Mouse (Mus musculus): Measurements from ENCODE around the gene Fat1. TPM values are rescaled to one million over a fixed set of nuclear protein-coding genes. Genes with fewer than 3 reads are reported as not detected.

Gene Fat1
- polyA plus RNA-seq, 1 experiment from 2014 or later = 11.9 TPM

GRCm38 (mm10) chr8:44992664-44993063 is 57.4 kb downstream of the Fat1 start:
- Histone ChIP-seq H3K27ac (no peak overlapping the region), H3K4me1 (replicated peaks) (peaks cover 51% of the 10 kb centered on the region), H3K4me2 (replicated peaks) (peak overlapping the region; percentile 31; the same call in 1 of the 2 replicates), H3K9ac (replicated peaks) (no peak overlapping the region), H3K27me3 (peaks cover 39% of the 10 kb centered on the region), H3K4me3 (replicated peaks) (no peak overlapping the region), H3K36me3 (no peaks in the 10 kb centered on the region; the same call in 1 of the 2 replicates), H3K9me3 (no peaks in the 10 kb centered on the region)
- WGBS = 29% methylated on average over 6 of the region's 6 CpGs
- no peak for ATAC-seq

GRCm38 (mm10) chr8:44993376-44993775 is 58.1 kb downstream of the Fat1 start:
- Histone ChIP-seq H3K27me3 (peaks cover 33% of the 10 kb centered on the region), H3K36me3 (no peaks in the 10 kb centered on the region; the same call in 1 of the 2 replicates), H3K9ac (replicated peaks) (no peak overlapping the region), H3K4me1 (replicated peaks) (peaks cover 58% of the 10 kb centered on the region), H3K9me3 (no peaks in the 10 kb centered on the region), H3K27ac (no peak overlapping the region), H3K4me3 (replicated peaks) (no peak overlapping the region), H3K4me2 (replicated peaks) (no peak overlapping the region)
- no peak for ATAC-seq
- 38% methylated on average over 4 of the region's 4 CpGs for WGBS

DNA sequence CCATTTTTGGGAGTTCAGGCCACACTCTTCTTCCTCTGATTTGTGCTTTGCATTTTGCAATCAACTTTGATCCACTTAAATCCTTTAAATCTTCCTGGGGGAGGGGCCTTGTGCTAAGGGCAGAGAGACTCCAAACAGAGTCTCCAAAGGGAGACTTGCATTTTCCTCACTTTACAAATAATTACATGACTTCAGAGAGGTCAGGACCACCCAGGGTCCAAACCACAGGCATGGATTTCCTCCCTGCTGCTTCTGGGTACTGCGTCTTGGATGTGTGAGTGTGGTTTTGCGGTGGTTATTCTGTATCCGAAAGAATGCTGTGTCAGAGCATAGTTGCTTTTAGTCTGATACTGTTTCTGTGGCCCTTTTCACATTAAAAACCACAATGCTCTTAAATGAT is 61.2 kb downstream of the Fat1 start:
- Histone ChIP-seq H3K27ac (no peak overlapping the region), H3K4me2 (replicated peaks) (no peak overlapping the region), H3K4me1 (replicated peaks) (peaks cover 75% of the 10 kb centered on the region), H3K9ac (replicated peaks) (no peak overlapping the region), H3K9me3 (no peaks in the 10 kb centered on the region), H3K27me3 (peaks cover 14% of the 10 kb centered on the region; the same call in 1 of the 2 replicates), H3K36me3 (no peaks in the 10 kb centered on the region), H3K4me3 (replicated peaks) (no peak overlapping the region)
- no peak for ATAC-seq
- WGBS = 12% methylated on average over 3 of the region's 3 CpGs

GRCm38 (mm10) chr8:44997321-44997720 is 62.1 kb downstream of the Fat1 start:
- Histone ChIP-seq H3K4me2 (replicated peaks) (no peak overlapping the region), H3K9me3 (no peaks in the 10 kb centered on the region), H3K36me3 (no peaks in the 10 kb centered on the region), H3K27me3 (peaks cover 14% of the 10 kb centered on the region; the same call in 1 of the 2 replicates), H3K9ac (replicated peaks) (no peak overlapping the region), H3K27ac (no peak overlapping the region), H3K4me1 (replicated peaks) (peaks cover 75% of the 10 kb centered on the region), H3K4me3 (replicated peaks) (no peak overlapping the region)
- ATAC-seq = no peak
- 72% methylated on average over 3 of the region's 3 CpGs for WGBS

GRCm38 (mm10) chr8:44997829-44998228 is 62.6 kb downstream of the Fat1 start:
- Histone ChIP-seq H3K4me2 (replicated peaks) (no peak overlapping the region), H3K27ac (no peak overlapping the region), H3K4me1 (replicated peaks) (peaks cover 75% of the 10 kb centered on the region), H3K4me3 (replicated peaks) (no peak overlapping the region), H3K36me3 (no peaks in the 10 kb centered on the region), H3K9me3 (no peaks in the 10 kb centered on the region), H3K27me3 (peaks cover 9% of the 10 kb centered on the region; the same call in 1 of the 2 replicates), H3K9ac (replicated peaks) (no peak overlapping the region)
- 39% methylated on average over 6 of the region's 6 CpGs for WGBS
- ATAC-seq = no peak

GRCm38 (mm10) chr8:44998275-44998674 is 63.0 kb downstream of the Fat1 start:
- Histone ChIP-seq H3K27ac (peak overlapping the region; percentile 53), H3K4me3 (replicated peaks) (peak overlapping the region; percentile 14; the same call in 1 of the 2 replicates), H3K9ac (replicated peaks) (no peak overlapping the region), H3K27me3 (0 out of 2 replicates have a peak, but pooled peaks cover 8% of the 10 kb centered on the region), H3K9me3 (no peaks in the 10 kb centered on the region), H3K4me2 (replicated peaks) (peak overlapping the region; percentile 41), H3K36me3 (no peaks in the 10 kb centered on the region), H3K4me1 (replicated peaks) (peaks cover 75% of the 10 kb centered on the region)
- no peak for ATAC-seq
- 20% methylated on average over 9 of the region's 9 CpGs for WGBS

DNA sequence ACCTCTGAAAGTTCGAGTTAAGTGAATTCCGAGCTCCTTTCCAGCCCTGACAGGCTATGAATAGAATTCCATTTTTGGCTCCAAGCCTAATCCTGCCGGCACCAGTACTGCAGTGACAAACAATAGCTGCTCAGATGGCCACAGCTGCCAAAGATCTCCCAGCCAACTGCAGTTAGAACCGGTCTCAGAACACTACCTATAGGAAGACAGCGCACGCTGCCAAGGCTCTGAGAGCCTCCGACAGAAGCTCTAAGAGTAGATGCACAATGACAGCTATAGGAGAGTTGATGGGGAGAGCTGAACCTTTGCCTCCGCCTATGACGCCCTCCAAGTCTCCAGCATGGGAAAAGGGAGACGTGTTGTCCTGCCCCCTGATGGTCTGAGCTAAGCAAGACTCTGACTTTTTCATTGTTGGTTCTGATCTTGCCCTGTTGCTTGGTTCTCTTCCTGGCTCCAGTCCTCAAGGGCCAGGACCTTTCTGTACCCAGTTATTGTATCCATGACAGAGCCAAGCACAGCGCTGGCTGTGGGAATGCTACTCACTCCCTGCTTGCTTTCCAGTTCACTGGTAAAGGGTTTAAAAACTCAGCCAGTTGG is 63.5 kb downstream of the Fat1 start:
- H3K4me1 ChIP-seq (replicated peaks) = peaks cover 77% of the 10 kb centered on the region
- no peak overlapping the region for H3K9ac ChIP-seq (replicated peaks)
- 5% methylated on average over 11 of the region's 11 CpGs for WGBS

DNA sequence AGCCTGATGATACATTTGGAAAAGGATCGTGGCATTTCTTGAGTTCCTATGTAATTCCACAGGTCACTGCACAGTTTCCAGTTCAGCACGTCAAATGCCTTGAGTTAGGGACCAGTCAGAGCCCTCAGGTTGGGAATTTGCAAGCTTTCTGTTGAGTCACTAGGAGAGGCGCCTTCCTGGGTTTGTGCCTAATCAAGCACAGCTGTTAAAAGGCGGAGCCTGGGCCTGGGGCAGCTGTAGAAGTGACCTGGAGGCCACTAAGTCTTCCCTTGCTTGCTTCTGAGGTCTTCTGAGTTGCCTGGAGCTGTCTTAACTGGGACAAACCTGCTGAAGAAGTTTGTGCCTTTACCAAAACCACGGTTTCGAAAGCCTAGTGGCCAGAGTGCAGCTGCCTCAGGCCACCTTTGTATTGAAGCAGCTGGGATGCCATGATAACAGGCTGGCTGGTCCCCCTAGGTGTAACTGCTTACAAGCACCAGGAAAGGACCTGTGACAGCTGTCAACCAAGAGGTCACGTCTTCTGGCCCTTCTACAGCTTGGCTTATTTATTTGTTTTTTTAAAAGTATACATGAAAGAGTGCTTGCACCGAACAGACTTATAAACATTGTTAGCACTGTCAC is 66.4 kb downstream of the Fat1 start:
- no peak overlapping the region for H3K27ac ChIP-seq
- H3K4me2 ChIP-seq (replicated peaks) = no peak overlapping the region
- H3K27me3 ChIP-seq = no peaks in the 10 kb centered on the region
- peaks cover 64% of the 10 kb centered on the region for H3K4me1 ChIP-seq (replicated peaks)
- H3K4me3 ChIP-seq (replicated peaks) = no peak overlapping the region
- WGBS = 45% methylated on average over 8 of the region's 8 CpGs
- no peak overlapping the region for H3K9ac ChIP-seq (replicated peaks)
- H3K36me3 ChIP-seq = no peaks in the 10 kb centered on the region
- ATAC-seq = no peak
- H3K9me3 ChIP-seq = no peaks in the 10 kb centered on the region

More for the DNA sequence above, 63.5 kb downstream of the Fat1 start:
- Histone ChIP-seq H3K27ac (peak overlapping the region; percentile 84), H3K9me3 (no peaks in the 10 kb centered on the region), H3K27me3 (0 out of 2 replicates have a peak, but pooled peaks cover 8% of the 10 kb centered on the region), H3K4me2 (replicated peaks) (peak overlapping the region; percentile 41), H3K36me3 (no peaks in the 10 kb centered on the region), H3K4me3 (replicated peaks) (peak overlapping the region; percentile 14; the same call in 1 of the 2 replicates)
- ATAC-seq = peak; percentile 96

- Histone ChIP-seq H3K9me3 (no peaks in the 10 kb centered on the region), H3K27me3 (no peaks in the 10 kb centered on the region), H3K4me2 (replicated peaks) (no peak overlapping the region), H3K4me1 (replicated peaks) (peaks cover 56% of the 10 kb centered on the region), H3K36me3 (no peaks in the 10 kb centered on the region), H3K27ac (no peak overlapping the region), H3K4me3 (replicated peaks) (no peak overlapping the region), H3K9ac (replicated peaks) (no peak overlapping the region)
- no peak for ATAC-seq
- 38% methylated on average over 4 of the region's 4 CpGs for WGBS
Observed at GRCm38 (mm10) chr8:45002686-45003085, 67.4 kb downstream of the Fat1 start.

DNA sequence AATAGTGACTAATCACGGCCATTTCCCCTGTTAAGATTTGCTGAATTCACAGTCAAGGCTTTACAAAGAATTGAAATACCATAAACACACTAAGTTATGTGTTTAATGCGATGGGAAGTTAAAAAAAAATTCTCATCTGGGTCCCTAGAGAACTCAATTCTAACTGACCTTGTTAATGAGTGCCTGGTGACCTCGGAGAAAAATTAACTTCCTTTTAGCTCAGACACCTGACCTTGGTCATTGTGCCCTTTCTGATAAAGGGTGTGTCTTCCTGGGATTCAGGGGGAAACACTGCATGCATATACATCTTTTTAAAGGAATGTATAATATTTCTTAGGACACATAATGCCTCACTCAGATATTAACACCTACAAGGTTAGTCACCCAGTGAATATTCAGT is 68.8 kb downstream of the Fat1 start:
- no peak for ATAC-seq
- H3K4me1 ChIP-seq (replicated peaks) = peaks cover 42% of the 10 kb centered on the region
- H3K27ac ChIP-seq = no peak overlapping the region
- no peak overlapping the region for H3K9ac ChIP-seq (replicated peaks)
- H3K36me3 ChIP-seq = no peaks in the 10 kb centered on the region
- no peaks in the 10 kb centered on the region for H3K27me3 ChIP-seq
- no peak overlapping the region for H3K4me3 ChIP-seq (replicated peaks)
- no peaks in the 10 kb centered on the region for H3K9me3 ChIP-seq
- H3K4me2 ChIP-seq (replicated peaks) = no peak overlapping the region
- 68% methylated on average over 3 of the region's 3 CpGs for WGBS

DNA sequence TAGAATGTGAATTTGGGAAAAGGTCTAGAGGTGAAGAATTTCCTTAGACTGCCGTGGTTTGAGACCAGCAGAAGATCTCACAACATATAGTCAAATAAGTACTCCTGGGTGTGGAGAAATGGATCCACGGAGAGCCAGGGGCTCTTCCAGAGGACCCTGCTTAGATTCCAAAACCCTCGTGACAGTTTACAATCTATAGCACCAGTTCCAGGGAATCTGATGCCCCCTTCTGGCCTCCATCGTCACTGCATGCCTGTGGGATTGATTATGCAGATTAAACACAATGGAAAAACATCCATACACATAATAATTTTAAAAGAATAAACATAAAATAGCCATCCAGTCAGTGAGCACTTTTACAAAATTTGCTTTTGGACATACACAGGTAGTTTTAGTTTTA is 75.4 kb downstream of the Fat1 start:
- WGBS = 22% methylated on average over 4 of the region's 4 CpGs
- Histone ChIP-seq H3K9me3 (no peaks in the 10 kb centered on the region), H3K4me1 (replicated peaks) (no peaks in the 10 kb centered on the region), H3K27ac (no peak overlapping the region), H3K4me3 (replicated peaks) (no peak overlapping the region), H3K4me2 (replicated peaks) (no peak overlapping the region), H3K27me3 (no peaks in the 10 kb centered on the region), H3K36me3 (peaks cover 24% of the 10 kb centered on the region), H3K9ac (replicated peaks) (no peak overlapping the region)
- ATAC-seq = no peak

DNA sequence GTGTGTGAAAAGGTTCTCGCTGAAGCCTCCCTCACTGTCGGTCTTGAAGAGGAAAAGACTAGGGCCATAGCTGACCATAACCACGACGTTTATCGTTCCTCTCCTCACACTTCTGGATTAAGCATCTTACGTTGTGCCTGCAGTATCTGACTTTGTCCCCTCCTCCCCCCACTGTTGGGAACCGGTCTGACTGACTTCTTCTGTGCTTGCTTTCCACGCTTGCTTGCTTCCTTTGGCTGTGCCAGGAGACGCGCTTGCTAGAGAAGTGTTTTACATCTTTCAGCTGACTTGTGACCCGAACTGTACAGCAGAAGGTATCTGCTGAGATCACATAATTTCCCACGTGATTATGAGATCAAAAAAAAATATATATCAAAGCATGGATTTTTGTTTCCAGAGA is 76.5 kb downstream of the Fat1 start:
- no peak for ATAC-seq
- Histone ChIP-seq H3K9me3 (no peaks in the 10 kb centered on the region), H3K4me1 (replicated peaks) (no peaks in the 10 kb centered on the region), H3K9ac (replicated peaks) (no peak overlapping the region), H3K27me3 (no peaks in the 10 kb centered on the region), H3K27ac (no peak overlapping the region), H3K4me3 (replicated peaks) (no peak overlapping the region), H3K4me2 (replicated peaks) (no peak overlapping the region), H3K36me3 (peaks cover 26% of the 10 kb centered on the region)
- 70% methylated on average over 12 of the region's 12 CpGs for WGBS
